17 mouse cellular contexts compared by ENCODE assay signal in the genomic region with DNA sequence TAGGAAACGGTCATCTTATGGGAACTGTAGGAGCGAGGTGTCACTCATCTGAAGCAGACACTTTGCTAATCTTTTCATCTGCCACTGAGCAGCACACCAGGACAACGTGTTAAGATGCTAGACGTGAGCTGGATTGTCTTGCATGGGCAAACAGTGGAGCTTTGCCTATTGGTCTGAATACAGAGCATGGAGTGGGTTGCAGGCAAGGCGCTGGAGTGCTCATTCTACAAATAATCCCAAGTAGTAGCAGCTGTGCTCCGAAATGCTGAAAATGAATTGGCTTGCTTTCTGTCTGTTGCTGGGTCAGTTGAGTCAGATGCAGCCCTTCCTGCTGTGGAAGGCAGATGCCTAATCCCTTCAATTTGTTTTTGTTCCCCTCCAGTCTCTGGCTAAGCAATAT.
DNase-seq lines count a peak whose midpoint lies in the region; ATAC-seq and TF ChIP-seq lines count a peak whose summit lies in the region.
"Had no signal": no experiment of that assay in that cellular context is flagged by ENCODE, and none has a peak within 500 bp of the region (broad histone marks: within the 10 kb centered on the region; RNA-seq: fewer than 3 reads in every experiment).

No protein-coding gene starts in this region.

- no peak for TF ChIP-seq CTCF in forebrain, postnatal 0 days (IDR thresholded peaks at IDR 0.05; ENCODE audit: low read depth)

- no peaks in the 10 kb centered on the region for H3K27me3 ChIP-seq in forebrain, postnatal 0 days (ENCODE audit: insufficient read depth, low read length)
- H3K27me3 ChIP-seq in heart, embryonic 10.5 days (ENCODE audit: insufficient read depth, poor library complexity, severe bottlenecking), result no peaks in the 10 kb centered on the region
- H3K27me3 ChIP-seq: CH12.LX; heart, embryonic 15.5 days; limb, embryonic 15.5 days; neural tube, embryonic 13.5 days had no signal

- H3K36me3 ChIP-seq in forebrain, postnatal 0 days (ENCODE audit: insufficient read depth), result no peaks in the 10 kb centered on the region
- H3K36me3 ChIP-seq in heart, embryonic 10.5 days, result no peaks in the 10 kb centered on the region
- H3K36me3 ChIP-seq: heart, embryonic 15.5 days; limb, embryonic 15.5 days had no signal

- no peak overlapping the region for H3K4me3 ChIP-seq in forebrain, postnatal 0 days (ENCODE audit: low read depth, low read length)
- no peak overlapping the region for H3K4me3 ChIP-seq in heart, embryonic 10.5 days
- H3K4me3 ChIP-seq: heart, embryonic 15.5 days; limb, embryonic 15.5 days; neural tube, embryonic 13.5 days had no signal

- H3K9ac ChIP-seq in forebrain, postnatal 0 days, result no peak overlapping the region
- H3K9ac ChIP-seq: heart, embryonic 15.5 days; hindbrain, embryonic 14.5 days; limb, embryonic 15.5 days; liver, postnatal 0 days; neural tube, embryonic 13.5 days had no signal

- intact Hi-C loops in left cerebral cortex, postnatal 4 days (cut with DNase I), result no loop called here

- no peak overlapping the region for H3K27ac ChIP-seq in forebrain, postnatal 0 days (ENCODE audit: low read depth, low read length)
- no peak overlapping the region for H3K27ac ChIP-seq in heart, embryonic 10.5 days
- H3K27ac ChIP-seq: heart, embryonic 15.5 days; hindbrain, embryonic 14.5 days; limb, embryonic 15.5 days; neural tube, embryonic 13.5 days had no signal

- H3K4me1 ChIP-seq in forebrain, postnatal 0 days (ENCODE audit: insufficient read depth), result no peaks in the 10 kb centered on the region
- H3K4me1 ChIP-seq in heart, embryonic 10.5 days, result no peaks in the 10 kb centered on the region
- H3K4me1 ChIP-seq: heart, embryonic 15.5 days; limb, embryonic 15.5 days; neural tube, embryonic 13.5 days had no signal

- peak; percentile 34 to 37 for DNase-seq in cerebellum, postnatal 14 days
- DNase-seq in cerebellum, adult 11-12 months, result no peak
- peak; percentile 61 for DNase-seq in left cerebral cortex, postnatal 4 days
- DNase-seq in left cerebral cortex, adult 9 months (ENCODE audit: low spot score in 2 of 2), result no peak
- DNase-seq in forebrain, postnatal 0 days, result peak; percentile 8
- DNase-seq in retina, embryonic 14.5 days (ENCODE audit: low spot score), result peak; percentile 20
- DNase-seq in heart, embryonic 10.5 days (ENCODE audit: low spot score), result no peak
- no peak for DNase-seq in T-cell, adult 2 months (ENCODE audit: low spot score)
- DNase-seq: cerebellum, adult 11 months; kidney, adult 18-20 months; liver, postnatal 0 days; lung, postnatal 36 days had no signal

- H3K4me2 ChIP-seq in forebrain, postnatal 0 days (ENCODE audit: low read depth), result no peak overlapping the region
- H3K4me2 ChIP-seq: heart, embryonic 15.5 days; hindbrain, embryonic 14.5 days; limb, embryonic 15.5 days; neural tube, embryonic 13.5 days had no signal

- ATAC-seq in forebrain, postnatal 0 days, result peak; percentile 43; the same call in 1 of the 2 replicates
- ATAC-seq: liver, postnatal 0 days had no signal

- WGBS in forebrain, postnatal 0 days, result 29% methylated on average over 6 of the region's 6 CpGs
- 74% methylated on average over 6 of the region's 6 CpGs for WGBS in heart, embryonic 10.5 days

- no peaks in the 10 kb centered on the region for H3K9me3 ChIP-seq in forebrain, postnatal 0 days (ENCODE audit: low read length)
- H3K9me3 ChIP-seq in heart, embryonic 10.5 days, result no peaks in the 10 kb centered on the region
- H3K9me3 ChIP-seq: heart, embryonic 15.5 days; limb, embryonic 15.5 days; neural tube, embryonic 13.5 days had no signal

Comparison
In these comparisons a context has a peak if more than half of its experiments do, and no peak if none do; other contexts are left out.
1. DNase-seq: peak in cerebellum, postnatal 14 days (2 of 2), left cerebral cortex, postnatal 4 days (single experiment), forebrain, postnatal 0 days (single experiment) and retina, embryonic 14.5 days (single experiment); none in cerebellum, adult 11-12 months (single experiment), left cerebral cortex, adult 9 months (0 of 2), heart, embryonic 10.5 days (single experiment) and T-cell, adult 2 months (single experiment).